Mouse (Mus musculus) MEL (cell line): Measurements from ENCODE around the gene Tsnaxip1. TPM values are rescaled to one million over a fixed set of nuclear protein-coding genes. Genes with fewer than 3 reads are reported as not detected.

Experiments
- DNase-seq: peaks from one replicate; pipeline ENCODE4 v3.0.0; 2011; ENCODE audit warnings: low read depth, low spot score
- H3K27ac ChIP-seq: 2 replicates; pipeline ENCODE4 v1.5.1; 2012; ENCODE audit warnings: low read depth, mild to moderate bottlenecking, control low read depth, low read length, moderate library complexity; ENCODE audit not compliant: control insufficient read depth
- H3K27me3 ChIP-seq, 2 experiments: fragments of 150-350 bp in 1 of 2; sonication (generic) in 1 of 2; 2 replicates each; pipeline ENCODE4 v1.6.1; 2012; ENCODE audit warnings: low read length in 2 of 2, mild to moderate bottlenecking in 2 of 2, improper control_type of control experiment in 1 of 2, moderate library complexity in 1 of 2; ENCODE audit not compliant: insufficient read depth in 2 of 2, control insufficient read depth in 1 of 2
- H3K36me3 ChIP-seq, 2 experiments: 2 replicates each; pipeline ENCODE4 v1.6.1; 2012 to 2014; ENCODE audit warnings: low read length in 2 of 2, improper control_type of control experiment in 1 of 2, inconsistent platforms in 1 of 2, mild to moderate bottlenecking in 1 of 2; ENCODE audit not compliant: insufficient read depth in 2 of 2, control insufficient read depth in 1 of 2
- H3K4me1 ChIP-seq, 2 experiments: fragments of 150-350 bp in 1 of 2; sonication (generic) in 1 of 2; 2 replicates each; pipeline ENCODE4 v1.6.1; 2012; ENCODE audit warnings: low read length in 2 of 2, improper control_type of control experiment in 1 of 2, mild to moderate bottlenecking in 1 of 2; ENCODE audit not compliant: insufficient read depth in 2 of 2, control insufficient read depth in 1 of 2
- H3K4me3 ChIP-seq, 2 experiments: fragments of 150-350 bp in 1 of 2; sonication (generic) in 1 of 2; 2 replicates each; pipeline ENCODE4 v1.5.1; 2012; ENCODE audit warnings: low read depth in 2 of 2, low read length in 2 of 2, mild to moderate bottlenecking in 2 of 2, moderate library complexity in 2 of 2, control low read depth in 1 of 2, improper control_type of control experiment in 1 of 2; ENCODE audit not compliant: control insufficient read depth in 1 of 2, insufficient read depth in 1 of 2
- H3K79me2 ChIP-seq: 2 replicates; pipeline ENCODE4 v1.6.1; 2012; ENCODE audit warnings: mild to moderate bottlenecking, low read length, moderate library complexity; ENCODE audit not compliant: control insufficient read depth, poor library complexity, insufficient read depth
- H3K9ac ChIP-seq: 2 replicates; pipeline ENCODE4 v1.6.1; 2012; ENCODE audit warnings: low read depth, mild to moderate bottlenecking, control low read depth, low read length, moderate library complexity; ENCODE audit not compliant: control insufficient read depth, poor library complexity, severe bottlenecking
- H3K9me3 ChIP-seq: fragments of 150-350 bp; sonication (generic); replicated peaks from 2 replicates; pipeline ENCODE4 v1.6.1; 2012; ENCODE audit warnings: mild to moderate bottlenecking, low read length, improper control_type of control experiment, moderate library complexity; ENCODE audit not compliant: insufficient read depth
- CHD2 ChIP-seq: IDR thresholded peaks from 2 replicates; pipeline ENCODE4 v1.6.1; 2011; ENCODE audit warnings: low read length, improper control_type of control experiment
- CTCF ChIP-seq, 3 experiments: IDR thresholded peaks in 2 of 3; conservative IDR thresholded peaks in 1 of 3; 2 replicates each; pipeline ENCODE4 v1.5.1; 2011 to 2012; ENCODE audit warnings: low read length in 3 of 3, low read depth in 2 of 3, mild to moderate bottlenecking in 2 of 3, improper control_type of control experiment in 1 of 3, inconsistent platforms in 1 of 3, mixed read lengths in 1 of 3, moderate library complexity in 1 of 3; ENCODE audit not compliant: control insufficient read depth in 1 of 3, insufficient read depth in 1 of 3, poor library complexity in 1 of 3, severe bottlenecking in 1 of 3
- EP300 ChIP-seq, 2 experiments: IDR thresholded peaks; 2 replicates each; pipeline ENCODE4 v1.6.1; 2011; ENCODE audit warnings: improper control_type of control experiment in 2 of 2, low read length in 2 of 2, low read depth in 1 of 2, mild to moderate bottlenecking in 1 of 2
- ETS1 ChIP-seq: IDR thresholded peaks from 2 replicates; pipeline ENCODE4 v1.6.1; 2012; ENCODE audit warnings: low read depth, mild to moderate bottlenecking, inconsistent platforms, low read length, improper control_type of control experiment, moderate library complexity
- GABPA ChIP-seq: IDR thresholded peaks from 2 replicates; pipeline ENCODE4 v1.6.1; 2012; ENCODE audit warnings: low read depth, mild to moderate bottlenecking, inconsistent platforms, low read length, improper control_type of control experiment, moderate library complexity
- GATA1 ChIP-seq: IDR thresholded peaks from 2 replicates; pipeline ENCODE4 v1.6.1; 2011; ENCODE audit warnings: low read depth, low read length, improper control_type of control experiment
- HCFC1 ChIP-seq: IDR thresholded peaks from 2 replicates; pipeline ENCODE4 v1.6.1; 2012; ENCODE audit warnings: low read depth, mild to moderate bottlenecking, inconsistent platforms, low read length, improper control_type of control experiment, moderate library complexity
- KAT2A ChIP-seq: conservative IDR thresholded peaks from 2 replicates; pipeline ENCODE4 v1.6.1; 2012; ENCODE audit warnings: low read depth, low read length, improper control_type of control experiment, inconsistent platforms
- MAX ChIP-seq: IDR thresholded peaks from 2 replicates; pipeline ENCODE4 v1.6.1; 2011; ENCODE audit warnings: low read length, improper control_type of control experiment
- MYC ChIP-seq: IDR thresholded peaks from 2 replicates; pipeline ENCODE4 v1.6.1; 2011; ENCODE audit warnings: low read depth, mild to moderate bottlenecking, low read length, improper control_type of control experiment, moderate library complexity
- POLR2A ChIP-seq, 2 experiments: IDR thresholded peaks; 2 replicates each; pipeline ENCODE4 v1.6.1; 2011 to 2012; ENCODE audit warnings: low read length in 2 of 2, mild to moderate bottlenecking in 2 of 2, control low read depth in 1 of 2, improper control_type of control experiment in 1 of 2, low read depth in 1 of 2, moderate library complexity in 1 of 2; ENCODE audit not compliant: control insufficient read depth in 1 of 2, insufficient read depth in 1 of 2, poor library complexity in 1 of 2
- POLR2AphosphoS2 ChIP-seq: IDR thresholded peaks from 2 replicates; pipeline ENCODE4 v1.6.1; 2011; ENCODE audit warnings: low read length, improper control_type of control experiment
- RAD21 ChIP-seq: IDR thresholded peaks from 2 replicates; pipeline ENCODE4 v1.6.1; 2011; ENCODE audit warnings: mild to moderate bottlenecking, low read depth, low read length, improper control_type of control experiment
- TAL1 ChIP-seq: IDR thresholded peaks from 2 replicates; pipeline ENCODE4 v1.6.1; 2012; ENCODE audit warnings: mild to moderate bottlenecking, inconsistent platforms, low read length, moderate library complexity, mixed read lengths
- TBP ChIP-seq: IDR thresholded peaks from 2 replicates; pipeline ENCODE4 v1.8.0; 2011; ENCODE audit warnings: low read depth, low read length, improper control_type of control experiment
- TCF12 ChIP-seq: IDR thresholded peaks from 2 replicates; pipeline ENCODE4 v1.6.1; 2014; ENCODE audit warnings: low read depth, mild to moderate bottlenecking, inconsistent platforms, low read length, improper control_type of control experiment, moderate library complexity
- UBTF ChIP-seq: IDR thresholded peaks from 2 replicates; pipeline ENCODE4 v1.6.1; 2012; ENCODE audit warnings: low read depth, mild to moderate bottlenecking, inconsistent platforms, low read length, improper control_type of control experiment, moderate library complexity, borderline replicate concordance; ENCODE audit not compliant: insufficient read depth
- USF1 ChIP-seq: IDR thresholded peaks from 2 replicates; pipeline ENCODE4 v1.6.1; 2014; ENCODE audit warnings: low read depth, mild to moderate bottlenecking, inconsistent platforms, low read length, improper control_type of control experiment, moderate library complexity
- ZC3H11A ChIP-seq: IDR thresholded peaks from 2 replicates; pipeline ENCODE4 v1.6.1; 2012; ENCODE audit warnings: low read depth, mild to moderate bottlenecking, inconsistent platforms, low read length, improper control_type of control experiment
- ZKSCAN1 ChIP-seq: IDR thresholded peaks from 2 replicates; pipeline ENCODE4 v1.6.1; 2012; ENCODE audit warnings: low read depth, mild to moderate bottlenecking, inconsistent platforms, low read length, improper control_type of control experiment, moderate library complexity
- ZMIZ1 ChIP-seq: IDR thresholded peaks from 2 replicates; pipeline ENCODE4 v1.6.1; 2012; ENCODE audit warnings: low read depth, mild to moderate bottlenecking, inconsistent platforms, low read length, improper control_type of control experiment, moderate library complexity
- polyA plus RNA-seq, 2 experiments: library from polyadenylated mRNA; stranded (reverse) in 1 of 2; unstranded in 1 of 2; fragments of >175 nt in 1 of 2; fragments of >200 nt in 1 of 2; gene quantifications; 2 replicates each; pipeline versions ENCODE4 v1.2.1 to v1.2.4; 2012; ENCODE audit warnings: low replicate concordance in 2 of 2, low read depth in 1 of 2; ENCODE audit not compliant: insufficient read length in 2 of 2, insufficient read depth in 1 of 2, missing spikeins in 1 of 2
- total RNA-seq: library from RNA; depleted of rRNA; stranded (reverse); fragments of 300-350 nt; gene quantifications from 2 replicates; pipeline ENCODE4 v1.2.3, GENCODE M21; 2012

Tsnaxip1 gene
- total and polyA plus RNA-seq, 3 experiments, result 0.10 TPM; not detected in 2

- TF ChIP-seq EP300 (IDR thresholded peaks at IDR 0.05; ENCODE audit: low read depth in 1 of 2, low read length in 2 of 2), result no peak
- TF ChIP-seq ZC3H11A, result no peak
- peak; percentile 39; the same call in 1 of the 2 replicates for TF ChIP-seq USF1
- TF ChIP-seq ZKSCAN1, result no peak
- no peak; the same call in 1 of the 2 replicates for TF ChIP-seq GATA1
- TF ChIP-seq HCFC1, result peak; percentile 100
- peak; percentile 93 for TF ChIP-seq KAT2A
- peak; percentile 100 for TF ChIP-seq CHD2
- no peak for TF ChIP-seq CTCF (IDR thresholded peaks at IDR 0.05 in 2 of 3, conservative IDR thresholded peaks at IDR 0.05 in 1 of 3; ENCODE audit: control insufficient read depth in 1 of 3, insufficient read depth in 1 of 3, low read depth in 2 of 3, low read length in 3 of 3, poor library complexity in 1 of 3, severe bottlenecking in 1 of 3)
- TF ChIP-seq ZMIZ1, result peak; percentile 84
Observed at GRCm38 (mm10) chr8:105851651-105852143, 24.2 kb downstream of the Tsnaxip1 start (continued).

GRCm38 (mm10) chr8:105852146-105852729 lies 24.7 kb downstream of the Tsnaxip1 start:
- H3K9me3 ChIP-seq, result no peaks in the 10 kb centered on the region
- H3K27ac ChIP-seq, result no peak overlapping the region
- H3K27me3 ChIP-seq, result no peaks in the 10 kb centered on the region
- peaks cover 0 to 16% of the 10 kb centered on the region in 2 experiments; a peak in 2 of 4 replicates for H3K36me3 ChIP-seq
- no peak for DNase-seq
- no peak overlapping the region for H3K9ac ChIP-seq
- peaks cover 0 to 21% of the 10 kb centered on the region in 2 experiments; a peak in 2 of 4 replicates for H3K4me1 ChIP-seq
- peaks cover 23% of the 10 kb centered on the region for H3K79me2 ChIP-seq
- TF ChIP-seq MAX (no peak), MYC (peak; percentile 18; the same call in 1 of the 2 replicates)
- H3K4me3 ChIP-seq, result peak overlapping the region in 1 of 2 experiments; percentile 93; a peak in 1 of 4 replicates

- no peaks in the 10 kb centered on the region for H3K27me3 ChIP-seq
- no peak within 1 kb of the TSS for H3K9ac ChIP-seq
- no peak for TF ChIP-seq POLR2A (IDR thresholded peaks at IDR 0.05; ENCODE audit: control insufficient read depth in 1 of 2, insufficient read depth in 1 of 2, low read depth in 1 of 2, low read length in 2 of 2, poor library complexity in 1 of 2)
- TF ChIP-seq TBP, result no peak
- TF ChIP-seq GABPA, result no peak
- no peak for TF ChIP-seq ZKSCAN1
- no peak for TF ChIP-seq TAL1
- TF ChIP-seq POLR2AphosphoS2, result no peak
- no peak for TF ChIP-seq USF1
- TF ChIP-seq UBTF, result no peak
- no peak for TF ChIP-seq ETS1
- TF ChIP-seq RAD21, result no peak
- no peak for TF ChIP-seq ZMIZ1
- no peak for TF ChIP-seq TCF12
- H3K4me3 ChIP-seq, result no peak within 1 kb of the TSS
- H3K9me3 ChIP-seq, result no peaks in the 10 kb centered on the region
- H3K79me2 ChIP-seq, result peaks cover 23% of the 10 kb centered on the region
- peaks cover 0 to 29% of the 10 kb centered on the region in 2 experiments; a peak in 2 of 4 replicates for H3K4me1 ChIP-seq
- no peak for DNase-seq
- H3K36me3 ChIP-seq, result peaks cover 0 to 23% of the 10 kb centered on the region in 2 experiments; a peak in 2 of 4 replicates
- no peak within 1 kb of the TSS for H3K27ac ChIP-seq
Observed at GRCm38 (mm10) chr8:105853178-105853577, 25.6 kb downstream of the Tsnaxip1 start, which contains the start of gene Cenpt. Cenpt (minus strand) TSS chr8:105853278.
